Mouse (Mus musculus): ENCODE results near the gene Prune1. TPM values are rescaled to one million over a fixed set of nuclear protein-coding genes. Genes with fewer than 3 reads are reported as not detected.

Gene Prune1
- polyA plus RNA-seq, 1 experiment from 2014 or later: 63.8 TPM

DNA sequence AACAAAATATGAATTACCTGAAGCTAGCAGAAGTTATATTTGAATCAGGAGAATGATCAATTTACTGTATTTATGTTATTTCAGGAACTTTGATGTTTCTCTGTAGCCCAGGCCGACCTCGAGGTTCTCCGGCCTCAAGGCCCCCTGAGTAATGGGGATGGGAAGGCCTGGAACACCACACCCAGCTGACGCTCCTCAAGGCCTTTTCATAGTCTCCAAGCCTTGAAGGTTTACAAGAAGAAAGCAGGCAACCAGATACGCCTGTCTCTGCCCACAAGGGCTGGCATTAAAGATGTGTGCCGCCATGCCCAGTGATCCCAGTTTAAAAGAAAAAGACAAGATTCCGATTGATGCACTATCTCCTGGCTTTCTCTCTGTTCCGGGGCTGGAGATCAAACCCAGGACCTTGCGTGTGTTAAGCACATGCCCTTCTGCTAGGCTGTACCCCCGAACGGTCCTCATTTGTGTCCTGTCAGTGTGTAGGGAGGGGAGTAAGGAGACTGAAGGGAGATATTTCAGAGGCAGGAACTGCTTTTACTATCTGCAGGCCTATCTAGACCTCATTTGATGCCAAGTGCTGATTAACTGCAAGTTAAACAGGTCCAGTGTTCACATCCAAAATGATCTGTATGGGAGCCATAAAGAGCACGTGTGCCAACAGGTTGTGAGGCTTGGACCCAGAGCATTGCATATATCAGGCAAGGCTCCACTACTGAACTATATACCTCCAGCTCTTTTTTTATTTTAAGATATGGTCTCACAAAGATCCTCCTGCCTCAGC, 2.8 kb upstream of the Prune1 start:
- Histone ChIP-seq H3K4me2 (replicated peaks) (peak overlapping the region; percentile 80), H3K9ac (peak overlapping the region; percentile 82), H3K9me3 (ENCODE audit: control insufficient read depth, low read length) (no peaks in the 10 kb centered on the region), H3K36me3 (replicated peaks; ENCODE audit: control insufficient read depth, insufficient read depth) (peaks cover 20% of the 10 kb centered on the region), H3K27me3 (ENCODE audit: control insufficient read depth, insufficient read depth, low read length) (no peaks in the 10 kb centered on the region), H3K4me1 (replicated peaks; ENCODE audit: control insufficient read depth, insufficient read depth, low read length) (peaks cover 31% of the 10 kb centered on the region), H3K27ac (no peak overlapping the region), H3K4me3 (replicated peaks; ENCODE audit: low read length) (peak overlapping the region; percentile 72)
- ATAC-seq (ENCODE audit: low FRiP score) (no peak), DNase-seq (ENCODE audit: low spot score) (no peak)
- WGBS: 90% methylated on average over 12 of the region's 12 CpGs

GRCm38 (mm10) chr3:95284062-95284461, 2.2 kb upstream of the Prune1 start:
- Histone ChIP-seq H3K9ac (peak overlapping the region; percentile 82), H3K27ac (no peak overlapping the region), H3K36me3 (replicated peaks; ENCODE audit: control insufficient read depth, insufficient read depth) (peaks cover 14% of the 10 kb centered on the region), H3K9me3 (ENCODE audit: control insufficient read depth, low read length) (no peaks in the 10 kb centered on the region), H3K27me3 (ENCODE audit: control insufficient read depth, insufficient read depth, low read length) (no peaks in the 10 kb centered on the region), H3K4me3 (replicated peaks; ENCODE audit: low read length) (peak overlapping the region; percentile 72), H3K4me1 (replicated peaks; ENCODE audit: control insufficient read depth, insufficient read depth, low read length) (peaks cover 31% of the 10 kb centered on the region), H3K4me2 (replicated peaks) (peak overlapping the region; percentile 80)
- WGBS: 22% methylated on average over 1 of the region's 1 CpGs
- no peak for DNase-seq (ENCODE audit: low spot score)
- no peak for ATAC-seq (ENCODE audit: low FRiP score)

DNA sequence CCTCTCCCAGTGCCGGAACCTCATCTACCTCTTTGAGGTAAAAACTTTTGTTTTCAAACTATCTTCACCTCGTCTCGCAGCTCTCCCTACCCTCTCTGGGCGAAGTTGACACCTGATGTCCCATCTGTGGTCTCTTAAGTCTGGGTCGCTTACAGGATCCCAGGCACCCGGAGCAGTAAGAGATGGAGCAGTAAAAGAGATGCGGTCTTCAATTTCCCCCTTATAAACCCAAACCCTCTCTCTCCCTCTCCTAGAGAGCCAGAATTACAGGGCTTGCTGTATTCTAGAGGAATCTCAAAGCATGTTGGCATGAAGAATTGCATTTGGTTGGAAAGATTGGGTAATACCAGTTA, 1.7 kb upstream of the Prune1 start:
- WGBS: 3% methylated on average over 7 of the region's 7 CpGs
- Histone ChIP-seq H3K36me3 (replicated peaks; ENCODE audit: control insufficient read depth, insufficient read depth) (peaks cover 11% of the 10 kb centered on the region), H3K4me3 (replicated peaks; ENCODE audit: low read length) (peak overlapping the region; percentile 72), H3K4me2 (replicated peaks) (peak overlapping the region; percentile 80), H3K9ac (peak overlapping the region; percentile 82), H3K27me3 (ENCODE audit: control insufficient read depth, insufficient read depth, low read length) (no peaks in the 10 kb centered on the region), H3K4me1 (replicated peaks; ENCODE audit: control insufficient read depth, insufficient read depth, low read length) (peaks cover 31% of the 10 kb centered on the region), H3K9me3 (ENCODE audit: control insufficient read depth, low read length) (no peaks in the 10 kb centered on the region), H3K27ac (peak overlapping the region; percentile 88)
- ATAC-seq (ENCODE audit: low FRiP score) (no peak), DNase-seq (ENCODE audit: low spot score) (no peak)

DNA sequence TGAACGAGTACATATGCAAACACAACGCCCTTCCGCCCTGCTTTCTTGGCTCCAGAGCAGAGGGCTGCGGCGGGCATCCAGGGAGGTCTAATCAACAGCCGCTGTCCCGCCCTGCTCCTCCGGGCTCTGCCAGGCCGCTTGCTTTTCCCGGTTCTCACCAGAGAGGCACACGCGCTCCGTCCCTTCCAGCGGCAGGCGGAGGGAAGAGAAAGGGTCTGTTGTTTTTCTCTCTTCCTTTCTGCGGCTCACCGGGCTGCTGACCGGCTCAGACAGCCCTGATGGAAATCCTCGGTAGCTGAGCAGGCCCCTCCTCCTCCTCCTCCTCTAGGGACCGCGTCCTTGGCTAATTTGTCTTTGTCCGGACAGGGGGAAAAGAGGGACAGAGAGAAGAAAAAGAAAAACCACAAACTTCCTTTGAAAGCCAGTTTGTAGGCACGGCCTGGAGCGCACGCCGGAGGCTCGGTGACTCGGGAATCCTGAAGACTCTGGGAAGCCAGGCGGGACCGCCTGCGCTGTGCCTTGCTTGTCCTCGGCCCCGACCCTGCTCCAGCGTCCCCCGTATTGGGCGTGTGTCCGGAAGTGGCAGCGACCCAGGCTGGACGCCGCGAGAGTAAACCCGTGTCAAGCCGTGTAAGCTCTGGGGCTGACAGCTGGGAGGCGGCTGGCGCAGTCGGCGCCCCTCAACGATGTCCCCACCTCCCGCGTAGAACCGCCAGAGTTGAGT, 1.2 kb upstream of the Prune1 start:
- ATAC-seq (ENCODE audit: low FRiP score) (peak; percentile 70), DNase-seq (ENCODE audit: low spot score) (peak; percentile 79)
- Histone ChIP-seq H3K4me2 (replicated peaks) (peak overlapping the region; percentile 80), H3K36me3 (replicated peaks; ENCODE audit: control insufficient read depth, insufficient read depth) (peaks cover 6% of the 10 kb centered on the region), H3K9me3 (ENCODE audit: control insufficient read depth, low read length) (no peaks in the 10 kb centered on the region), H3K4me1 (replicated peaks; ENCODE audit: control insufficient read depth, insufficient read depth, low read length) (peaks cover 31% of the 10 kb centered on the region), H3K9ac (peak overlapping the region; percentile 82), H3K27me3 (ENCODE audit: control insufficient read depth, insufficient read depth, low read length) (no peaks in the 10 kb centered on the region), H3K27ac (peak overlapping the region; percentile 88), H3K4me3 (replicated peaks; ENCODE audit: low read length) (peak overlapping the region; percentile 72)
- WGBS: under 1% methylated on average over 49 of the region's 51 CpGs

- H3K27ac ChIP-seq: peak overlapping the region; percentile 88
- peak overlapping the region; percentile 72 for H3K4me3 ChIP-seq (replicated peaks; ENCODE audit: low read length)
- H3K27me3 ChIP-seq (ENCODE audit: control insufficient read depth, insufficient read depth, low read length): no peaks in the 10 kb centered on the region
- peak overlapping the region; percentile 80 for H3K4me2 ChIP-seq (replicated peaks)
- H3K4me1 ChIP-seq (replicated peaks; ENCODE audit: control insufficient read depth, insufficient read depth, low read length): peaks cover 31% of the 10 kb centered on the region
- H3K9me3 ChIP-seq (ENCODE audit: control insufficient read depth, low read length): no peaks in the 10 kb centered on the region
- DNase-seq (ENCODE audit: low spot score): peak; percentile 48
- no peak for ATAC-seq (ENCODE audit: low FRiP score)
- WGBS: under 1% methylated on average over 11 of the region's 11 CpGs
- H3K9ac ChIP-seq: peak overlapping the region; percentile 82
- no peaks in the 10 kb centered on the region for H3K36me3 ChIP-seq (replicated peaks; ENCODE audit: control insufficient read depth, insufficient read depth)
Observed at GRCm38 (mm10) chr3:95282381-95282864, 547 bp upstream of the Prune1 start.

DNA sequence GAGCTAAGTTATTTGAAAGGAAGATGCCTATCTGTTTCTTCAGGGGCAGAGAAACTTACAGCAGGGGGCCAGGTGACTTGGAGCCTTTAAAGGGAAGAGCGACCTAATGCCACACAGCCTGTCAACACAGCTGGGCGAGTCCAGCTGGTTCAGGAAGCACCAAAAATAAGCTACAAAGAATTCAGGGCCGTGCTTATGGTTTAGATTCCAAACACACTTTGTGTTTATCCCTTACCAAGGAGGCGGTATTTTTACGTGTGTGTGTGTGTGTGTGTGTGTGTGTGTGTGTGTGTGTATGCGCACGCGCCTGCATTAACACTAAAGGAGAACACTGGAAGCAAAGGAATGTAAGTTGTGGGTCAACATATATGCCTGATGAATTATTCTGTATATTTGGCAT, 1.1 kb downstream of the Prune1 start:
- ATAC-seq (ENCODE audit: low FRiP score): no peak
- H3K4me1 ChIP-seq (replicated peaks; ENCODE audit: control insufficient read depth, insufficient read depth, low read length): peaks cover 31% of the 10 kb centered on the region

GRCm38 (mm10) chr3:95277149-95277551, 4.7 kb downstream of the Prune1 start:
- no peak overlapping the region for H3K4me2 ChIP-seq (replicated peaks)
- no peak for DNase-seq (ENCODE audit: low spot score)
- no peak overlapping the region for H3K27ac ChIP-seq
- H3K27me3 ChIP-seq (ENCODE audit: control insufficient read depth, insufficient read depth, low read length): no peaks in the 10 kb centered on the region
- no peaks in the 10 kb centered on the region for H3K36me3 ChIP-seq (replicated peaks; ENCODE audit: control insufficient read depth, insufficient read depth)
- H3K9ac ChIP-seq: no peak overlapping the region
- no peaks in the 10 kb centered on the region for H3K9me3 ChIP-seq (ENCODE audit: control insufficient read depth, low read length)
- 91% methylated on average over 1 of the region's 1 CpGs for WGBS
- ATAC-seq (ENCODE audit: low FRiP score): no peak
- peaks cover 9% of the 10 kb centered on the region; the same call in 1 of the 2 replicates for H3K4me1 ChIP-seq (replicated peaks; ENCODE audit: control insufficient read depth, insufficient read depth, low read length)
- H3K4me3 ChIP-seq (replicated peaks; ENCODE audit: low read length): no peak overlapping the region

More for the DNA sequence above, 1.1 kb downstream of the Prune1 start:
- peak overlapping the region; percentile 80 for H3K4me2 ChIP-seq (replicated peaks)
- DNase-seq (ENCODE audit: low spot score): peak; percentile 55
- no peaks in the 10 kb centered on the region for H3K9me3 ChIP-seq (ENCODE audit: control insufficient read depth, low read length)
- H3K27me3 ChIP-seq (ENCODE audit: control insufficient read depth, insufficient read depth, low read length): no peaks in the 10 kb centered on the region
- H3K36me3 ChIP-seq (replicated peaks; ENCODE audit: control insufficient read depth, insufficient read depth): no peaks in the 10 kb centered on the region
- H3K4me3 ChIP-seq (replicated peaks; ENCODE audit: low read length): peak overlapping the region; percentile 72
- WGBS: 29% methylated on average over 8 of the region's 8 CpGs
- H3K27ac ChIP-seq: peak overlapping the region; percentile 88
- H3K9ac ChIP-seq: peak overlapping the region; percentile 87

- Histone ChIP-seq H3K4me2 (replicated peaks) (no peak overlapping the region), H3K36me3 (replicated peaks; ENCODE audit: control insufficient read depth, insufficient read depth) (no peaks in the 10 kb centered on the region), H3K27ac (no peak overlapping the region), H3K4me3 (replicated peaks; ENCODE audit: low read length) (no peak overlapping the region), H3K9me3 (ENCODE audit: control insufficient read depth, low read length) (no peaks in the 10 kb centered on the region), H3K27me3 (ENCODE audit: control insufficient read depth, insufficient read depth, low read length) (no peaks in the 10 kb centered on the region), H3K9ac (no peak overlapping the region), H3K4me1 (replicated peaks; ENCODE audit: control insufficient read depth, insufficient read depth, low read length) (peaks cover 7% of the 10 kb centered on the region; the same call in 1 of the 2 replicates)
- no peak for DNase-seq (ENCODE audit: low spot score)
- WGBS: 81% methylated on average over 5 of the region's 5 CpGs
- ATAC-seq (ENCODE audit: low FRiP score): no peak
Observed at GRCm38 (mm10) chr3:95276428-95276934, 5.4 kb downstream of the Prune1 start.

GRCm38 (mm10) chr3:95275161-95275560, 6.7 kb downstream of the Prune1 start:
- Histone ChIP-seq H3K9me3 (ENCODE audit: control insufficient read depth, low read length) (no peaks in the 10 kb centered on the region), H3K36me3 (replicated peaks; ENCODE audit: control insufficient read depth, insufficient read depth) (no peaks in the 10 kb centered on the region), H3K9ac (no peak overlapping the region), H3K4me1 (replicated peaks; ENCODE audit: control insufficient read depth, insufficient read depth, low read length) (no peaks in the 10 kb centered on the region), H3K27ac (no peak overlapping the region), H3K27me3 (ENCODE audit: control insufficient read depth, insufficient read depth, low read length) (no peaks in the 10 kb centered on the region), H3K4me2 (replicated peaks) (no peak overlapping the region), H3K4me3 (replicated peaks; ENCODE audit: low read length) (no peak overlapping the region)
- DNase-seq (ENCODE audit: low spot score) (no peak), ATAC-seq (ENCODE audit: low FRiP score) (no peak)
- WGBS: 91% methylated on average over 6 of the region's 6 CpGs

Measured in hindbrain, embryonic 14.5 days (tissue).